Mouse (Mus musculus): Measurements from ENCODE around the gene Zc3h10. TPM values are rescaled to one million over a fixed set of nuclear protein-coding genes. Genes with fewer than 3 reads are reported as not detected.

The Zc3h10 gene
- polyA plus RNA-seq (2017; shearing (Covaris generic)): 34.2 TPM

GRCm38 (mm10) chr10:128547361-128548032, at the start of gene Zc3h10:
Zc3h10 (minus strand) TSS chr10:128547774.

DNA sequence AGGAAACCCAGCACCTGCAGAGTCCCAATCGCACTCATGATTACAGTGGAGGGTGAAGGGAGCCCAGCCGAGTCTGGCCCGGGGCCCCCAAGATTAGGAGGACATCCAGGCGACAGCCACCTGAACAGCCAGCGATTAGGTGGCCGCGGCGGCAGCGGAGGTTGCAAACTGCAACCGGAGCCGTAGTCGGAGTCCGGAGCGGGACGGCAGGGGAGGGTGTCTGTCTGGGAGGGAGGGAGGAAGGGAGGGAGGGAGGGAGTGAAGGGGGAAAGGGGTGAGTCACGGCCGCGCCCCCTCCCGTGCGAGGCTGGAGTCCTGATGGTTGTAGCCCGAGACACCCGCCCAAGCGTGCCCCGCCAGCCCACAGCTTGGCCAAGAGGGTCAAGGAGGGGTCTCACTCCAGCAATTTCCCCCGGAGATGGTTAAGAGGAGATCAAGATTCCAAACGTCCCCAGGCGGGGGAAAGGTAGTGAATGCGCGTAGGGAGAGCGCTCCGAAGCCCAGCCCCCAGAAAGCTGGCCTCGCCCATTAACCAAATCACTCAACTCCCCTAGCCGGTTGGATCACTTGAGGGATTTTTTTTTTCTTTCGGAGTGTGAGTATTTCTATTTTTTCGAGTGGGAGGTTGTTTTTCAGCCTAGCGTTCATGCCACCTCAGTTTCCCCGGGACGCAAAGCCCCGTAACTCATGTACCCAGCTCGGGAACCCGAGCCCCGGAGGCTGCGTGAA, 42.1 kb upstream of the Zc3h10 start, which contains the start of gene Erbb3:
Gene Erbb3, minus strand, starts transcription at position 189 of the 729 bp plus-strand sequence.

GRCm38 (mm10) chr10:128565788-128566531, 18.4 kb upstream of the Zc3h10 start, which contains the start of gene Pa2g4:
Pa2g4 (minus strand) TSS chr10:128565987.

GRCm38 (mm10) chr10:128548947-128549681, 1.5 kb upstream of the Zc3h10 start, which contains the start of gene Rpl41:
Rpl41 (minus strand) TSS chr10:128549305.

GRCm38 (mm10) chr10:128525671-128526308, 21.8 kb downstream of the Zc3h10 start, which contains the start of gene Esyt1:
Esyt1 (minus strand) TSS chr10:128525871.

GRCm38 (mm10) chr10:128498590-128498989, 49.0 kb downstream of the Zc3h10 start, which contains the start of gene Myl6b:
Myl6b (minus strand) TSS chr10:128498685.

GRCm38 (mm10) chr10:128493695-128494666, 53.6 kb downstream of the Zc3h10 start, which contains the start of gene Myl6:
Myl6 (minus strand) TSS chr10:128494145.

Other genes starting within 250 kb of the Zc3h10 start
- not detected for gene Il23a, start 249.0 kb downstream of the Zc3h10 start, polyA plus RNA-seq (2017; shearing (Covaris generic))
- 51.5 TPM for gene Pan2, start 244.4 kb downstream of the Zc3h10 start, polyA plus RNA-seq (2017; shearing (Covaris generic))
- 154 TPM for gene Cnpy2, start 225.3 kb downstream of the Zc3h10 start, polyA plus RNA-seq (2017; shearing (Covaris generic))
- gene Cs, start 210.0 kb downstream of the Zc3h10 start, polyA plus RNA-seq (2017; shearing (Covaris generic)): 182 TPM
- gene Coq10a, start 178.8 kb downstream of the Zc3h10 start, polyA plus RNA-seq (2017; shearing (Covaris generic)): 14.7 TPM
- gene Ankrd52, start 170.7 kb downstream of the Zc3h10 start, polyA plus RNA-seq (2017; shearing (Covaris generic)): 1.5 TPM
- gene Slc39a5, start 146.5 kb downstream of the Zc3h10 start, polyA plus RNA-seq (2017; shearing (Covaris generic)): not detected
- 131 TPM for gene Nabp2, start 136.3 kb downstream of the Zc3h10 start, polyA plus RNA-seq (2017; shearing (Covaris generic))
- 50.5 TPM for gene Rnf41, start 136.1 kb downstream of the Zc3h10 start, polyA plus RNA-seq (2017; shearing (Covaris generic))
- gene Smarcc2, start 88.5 kb downstream of the Zc3h10 start, polyA plus RNA-seq (2017; shearing (Covaris generic)): 134 TPM
- gene Myl6, start 53.6 kb downstream of the Zc3h10 start, polyA plus RNA-seq (2017; shearing (Covaris generic)): 1,630 TPM
- 4.7 TPM for gene Myl6b, start 49.1 kb downstream of the Zc3h10 start, polyA plus RNA-seq (2017; shearing (Covaris generic))
- gene Esyt1, start 21.9 kb downstream of the Zc3h10 start, polyA plus RNA-seq (2017; shearing (Covaris generic)): 115 TPM
- 3,447 TPM for gene Rpl41, start 1.5 kb upstream of the Zc3h10 start, polyA plus RNA-seq (2017; shearing (Covaris generic))
- 43.8 TPM for gene Pa2g4, start 18.2 kb upstream of the Zc3h10 start, polyA plus RNA-seq (2017; shearing (Covaris generic))
- gene Erbb3, start 41.9 kb upstream of the Zc3h10 start, polyA plus RNA-seq (2017; shearing (Covaris generic)): 12.0 TPM
- gene Rps26, start 79.0 kb upstream of the Zc3h10 start, polyA plus RNA-seq (2017; shearing (Covaris generic)): 866 TPM
- 123 TPM for gene Ikzf4, start 98.2 kb upstream of the Zc3h10 start, polyA plus RNA-seq (2017; shearing (Covaris generic))
- 50.8 TPM for gene Suox, start 126.3 kb upstream of the Zc3h10 start, polyA plus RNA-seq (2017; shearing (Covaris generic))
- 55.3 TPM for gene Rab5b, start 148.5 kb upstream of the Zc3h10 start, polyA plus RNA-seq (2017; shearing (Covaris generic))
- 7.0 TPM for gene Pmel, start 156.4 kb upstream of the Zc3h10 start, polyA plus RNA-seq (2017; shearing (Covaris generic))
- 42.1 TPM for gene Cdk2, start 157.3 kb upstream of the Zc3h10 start, polyA plus RNA-seq (2017; shearing (Covaris generic))
- 777 TPM for gene Dgka, start 197.1 kb upstream of the Zc3h10 start, polyA plus RNA-seq (2017; shearing (Covaris generic))
- gene Pym1, start 200.1 kb upstream of the Zc3h10 start, polyA plus RNA-seq (2017; shearing (Covaris generic)): 41.7 TPM
- gene Mmp19, start 243.1 kb upstream of the Zc3h10 start, polyA plus RNA-seq (2017; shearing (Covaris generic)): 0.12 TPM